Mouse (Mus musculus) myocyte (in vitro differentiated cells): ENCODE measurements at regions not wholly inside any gene's neighbourhood (a gene's known extent, or its start where the extent isn't known, plus 50 kb on each side); places are given as distances from the start of the nearest gene placed in this dataset.

ENCODE experiments used
- CEBPB ChIP-seq: IDR thresholded peaks from 2 replicates; pipeline ENCODE4 v1.6.1; 2011; ENCODE audit warnings: mild to moderate bottlenecking, moderate library complexity; ENCODE audit not compliant: poor library complexity, insufficient read depth, severe bottlenecking
- E2F4 ChIP-seq: IDR thresholded peaks from one replicate; pipeline ENCODE4 v1.6.1; 2011; ENCODE audit warnings: mild to moderate bottlenecking, control low read depth, moderate library complexity; ENCODE audit not compliant: insufficient read depth
- MAX ChIP-seq: IDR thresholded peaks from one replicate; pipeline ENCODE4 v1.6.1; 2011; ENCODE audit warnings: low read depth, mild to moderate bottlenecking, control low read depth
- MYOD1 ChIP-seq, 3 experiments: IDR thresholded peaks; one replicate each; pipeline ENCODE4 v1.6.1; 2011; ENCODE audit warnings: control low read depth in 2 of 3, low read depth in 2 of 3, mild to moderate bottlenecking in 2 of 3, moderate library complexity in 1 of 3; ENCODE audit not compliant: insufficient read length in 2 of 3, control insufficient read depth in 1 of 3
- MYOG ChIP-seq, 3 experiments: IDR thresholded peaks; one replicate each; pipeline ENCODE4 v1.6.1; 2011; ENCODE audit warnings: control low read depth in 2 of 3, low read depth in 2 of 3, mild to moderate bottlenecking in 2 of 3; ENCODE audit not compliant: insufficient read length in 2 of 3, control insufficient read depth in 1 of 3, insufficient read depth in 1 of 3
- POLR2A ChIP-seq: IDR thresholded peaks from one replicate; pipeline ENCODE4 v1.6.1; 2011; ENCODE audit warnings: low read depth, mild to moderate bottlenecking, control low read depth, moderate library complexity; ENCODE audit not compliant: insufficient read length
- POLR2AphosphoS2 ChIP-seq: IDR thresholded peaks from one replicate; pipeline ENCODE4 v1.6.1; 2011; ENCODE audit warnings: low read depth, control low read depth; ENCODE audit not compliant: insufficient read length
- REST ChIP-seq: IDR thresholded peaks from one replicate; pipeline ENCODE4 v1.6.1; 2011; ENCODE audit warnings: mild to moderate bottlenecking, control low read depth, moderate library complexity; ENCODE audit not compliant: insufficient read depth, insufficient read length
- TCF12 ChIP-seq: IDR thresholded peaks from one replicate; pipeline ENCODE4 v1.6.1; 2011; ENCODE audit warnings: mild to moderate bottlenecking, control low read depth; ENCODE audit not compliant: poor library complexity, insufficient read depth, severe bottlenecking
- TCF3 ChIP-seq: IDR thresholded peaks from one replicate; pipeline ENCODE4 v1.6.1; 2011; ENCODE audit warnings: low read depth, control low read depth; ENCODE audit not compliant: insufficient read length
- USF1 ChIP-seq: IDR thresholded peaks from one replicate; pipeline ENCODE4 v1.6.1; 2011; ENCODE audit warnings: low read depth, mild to moderate bottlenecking, control low read depth, moderate library complexity

- TF ChIP-seq MAX (no peak), POLR2A (no peak), E2F4 (no peak), MYOG (IDR thresholded peaks at IDR 0.05; ENCODE audit: control insufficient read depth in 1 of 3, insufficient read depth in 1 of 3, insufficient read length in 2 of 3, low read depth in 2 of 3) (no peak), POLR2AphosphoS2 (no peak), USF1 (no peak), TCF12 (no peak), TCF3 (no peak), MYOD1 (IDR thresholded peaks at IDR 0.05; ENCODE audit: control insufficient read depth in 1 of 3, insufficient read length in 2 of 3, low read depth in 2 of 3) (no peak), CEBPB (no peak), REST (no peak)
Observed at GRCm38 (mm10) chr12:31168221-31168890, 72.2 kb upstream of the Gm6993 start.
